Mouse (Mus musculus) right cerebral cortex, postnatal 10 days (tissue): ENCODE data around the gene Gata3.

Experiments used
- DNase-seq, 2 experiments: peaks; one replicate each; pipeline ENCODE4 v3.0.0; 2021; ENCODE audit warnings: low spot score in 2 of 2

Gene Gata3

DNA sequence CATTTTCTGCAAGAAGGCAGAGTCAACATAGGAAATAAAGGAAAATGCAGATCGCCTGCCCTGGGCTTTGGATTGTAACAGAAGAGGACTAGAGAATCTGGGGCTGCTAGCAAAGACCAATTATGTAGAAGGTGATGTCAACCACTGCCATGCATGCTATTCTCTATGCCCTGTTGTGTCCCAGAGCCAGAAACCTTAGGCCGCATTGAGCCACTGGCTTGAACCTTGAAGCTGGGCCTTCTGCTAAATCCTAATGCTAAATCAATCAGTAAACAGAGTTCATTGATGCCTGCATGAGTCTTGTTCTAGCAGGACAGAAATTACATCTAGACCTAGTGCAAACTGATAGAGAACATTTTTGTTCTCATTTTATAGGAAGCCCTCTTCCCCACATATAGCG lies 3.8 kb downstream of the Gata3 start:
- no peak for DNase-seq

GRCm38 (mm10) chr2:9885217-9885770 lies 4.5 kb downstream of the Gata3 start:
- no peak for DNase-seq

DNA sequence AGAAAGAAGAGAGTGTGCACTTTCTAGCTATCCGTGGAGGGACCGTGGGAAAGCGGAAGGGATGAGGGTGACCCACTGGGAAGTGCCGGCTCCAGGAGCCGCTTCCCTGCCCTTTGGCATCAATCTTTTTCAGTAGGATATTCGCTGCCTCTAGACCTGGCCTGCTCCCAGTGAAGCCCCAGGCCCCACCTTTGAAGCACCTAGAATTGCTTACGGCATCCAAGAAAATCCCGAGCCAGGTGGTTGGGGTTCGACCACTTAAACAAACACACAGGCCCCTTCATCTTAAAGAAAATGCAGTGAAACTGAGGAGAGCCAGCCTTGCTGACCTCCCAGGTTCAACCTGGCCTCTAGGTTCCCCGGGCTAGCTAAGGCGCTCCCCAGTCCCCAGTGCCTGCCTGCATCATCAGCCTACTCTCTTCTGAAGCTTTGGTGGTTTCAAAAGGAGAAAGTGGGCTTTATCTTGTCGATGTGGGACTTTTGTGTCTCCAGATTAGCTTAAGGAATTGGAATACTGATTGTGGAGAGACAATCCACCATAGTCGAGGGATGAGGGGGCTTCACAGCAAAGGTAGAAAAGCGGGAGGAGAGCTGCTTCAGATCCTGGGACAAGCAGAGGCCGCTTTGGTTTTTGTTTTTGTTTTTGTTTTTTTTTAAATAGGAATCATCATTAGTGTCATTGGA lies 5.2 kb downstream of the Gata3 start:
- DNase-seq: no peak

- no peak for DNase-seq
These were observed 5.9 kb downstream of the Gata3 start for GRCm38 (mm10) chr2:9883803-9884532.

- DNase-seq: no peak
These were observed 6.7 kb downstream of the Gata3 start for GRCm38 (mm10) chr2:9882926-9883802.

DNA sequence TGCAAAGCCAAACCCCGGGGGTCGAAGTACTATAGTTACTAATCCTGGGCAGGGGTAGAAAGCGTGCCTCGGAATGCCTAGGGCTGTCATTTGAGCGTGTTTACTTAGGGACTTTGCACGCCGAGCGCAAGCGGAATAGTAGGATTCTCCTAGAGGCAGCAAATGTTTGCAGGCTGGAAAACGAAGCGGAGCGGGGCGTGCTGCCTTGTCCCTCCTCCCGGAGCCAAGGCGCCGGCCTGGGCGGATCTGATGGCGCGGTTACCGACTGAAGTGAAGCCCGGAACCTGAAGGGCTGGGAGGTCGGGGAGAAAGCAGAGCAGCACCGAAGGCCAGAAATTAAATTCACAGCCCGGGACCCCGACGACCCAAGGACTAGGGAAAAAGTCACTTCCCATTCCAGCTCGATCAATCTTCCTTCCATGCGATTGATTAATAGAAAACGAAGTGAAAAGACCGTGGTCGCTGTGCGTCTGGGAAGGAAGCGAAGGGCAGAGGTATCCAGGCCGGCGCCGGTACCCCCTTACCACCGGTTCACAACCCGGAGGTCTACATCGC lies 7.4 kb downstream of the Gata3 start:
- no peak for DNase-seq

DNA sequence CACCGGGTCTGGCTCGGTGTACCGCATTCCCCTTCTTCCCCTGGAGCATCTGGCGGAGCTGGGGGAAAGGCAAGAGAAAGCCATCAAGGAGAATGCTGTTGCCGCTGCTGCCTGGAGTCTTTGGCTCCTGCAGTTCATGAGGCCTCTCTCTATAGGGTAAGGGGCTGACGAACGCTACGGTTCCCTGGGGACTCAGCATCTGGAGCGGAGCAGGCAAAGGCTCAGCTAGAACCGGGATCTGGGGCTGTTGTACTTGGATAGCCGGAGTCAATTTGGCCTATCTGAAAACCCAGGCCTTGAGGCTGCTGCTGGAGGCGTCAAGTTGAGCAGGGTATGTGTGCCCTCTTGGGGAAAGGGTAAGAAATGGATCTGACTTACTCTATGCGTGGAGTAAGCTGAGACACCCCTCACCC lies 8.2 kb downstream of the Gata3 start:
- DNase-seq: no peak

- no peak for DNase-seq
These were observed 8.7 kb downstream of the Gata3 start, which contains the start of gene 4930412O13Rik for GRCm38 (mm10) chr2:9881051-9881591. TSS of gene 4930412O13Rik (plus strand) at chr2:9881252.

- DNase-seq: no peak
These were observed 9.6 kb downstream of the Gata3 start for GRCm38 (mm10) chr2:9880271-9880670.

GRCm38 (mm10) chr2:9879493-9879892 lies 10.3 kb downstream of the Gata3 start:
- DNase-seq: peak; percentile 81 to 82

- DNase-seq: no peak
These were observed 10.7 kb downstream of the Gata3 start for GRCm38 (mm10) chr2:9879092-9879491.

GRCm38 (mm10) chr2:9878564-9879081 lies 11.2 kb downstream of the Gata3 start:
- no peak for DNase-seq

- DNase-seq: no peak
These were observed 11.8 kb downstream of the Gata3 start for GRCm38 (mm10) chr2:9877966-9878563.

- no peak for DNase-seq
These were observed 12.5 kb downstream of the Gata3 start for GRCm38 (mm10) chr2:9877326-9877690.

- DNase-seq: no peak
These were observed 13.1 kb downstream of the Gata3 start for GRCm38 (mm10) chr2:9876621-9877325.

GRCm38 (mm10) chr2:9875676-9876357 lies 14.0 kb downstream of the Gata3 start:
- no peak for DNase-seq

DNA sequence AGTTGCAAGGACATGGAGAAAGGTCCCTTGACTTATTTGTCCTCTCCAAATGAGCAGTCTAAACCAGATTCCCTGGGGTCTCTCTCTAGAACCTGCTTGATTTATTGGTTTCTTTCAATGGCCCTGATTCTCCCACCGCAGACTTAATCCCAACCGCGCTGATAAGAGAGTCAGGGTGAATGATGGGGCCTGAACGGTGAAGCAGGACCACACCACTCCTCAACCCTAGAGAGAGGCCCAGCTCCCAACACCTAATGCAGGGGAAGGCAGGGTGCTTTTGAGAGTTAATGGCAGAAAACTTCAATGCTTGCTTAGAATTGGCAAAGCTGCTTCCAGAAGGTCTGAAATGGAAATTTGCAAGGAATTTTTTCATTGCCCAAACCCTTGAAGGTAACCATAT lies 14.6 kb downstream of the Gata3 start:
- no peak for DNase-seq

GRCm38 (mm10) chr2:9874467-9875219 lies 15.2 kb downstream of the Gata3 start:
- no peak for DNase-seq

- no peak for DNase-seq
These were observed 16.1 kb downstream of the Gata3 start for GRCm38 (mm10) chr2:9873757-9874156.
